Mouse (Mus musculus) forelimb bud, embryonic 11.5 days (tissue): ENCODE results near the gene Cbfa2t2.

Source experiments
- DNase-seq: peaks from one replicate; pipeline ENCODE4 v3.0.0-alpha.2; 2012; ENCODE audit warnings: low read depth, low spot score

The Cbfa2t2 gene

GRCm38 (mm10) chr2:154425522-154425921 lies 10.8 kb upstream of the Cbfa2t2 start:
- no peak for DNase-seq

- no peak for DNase-seq
Observed at GRCm38 (mm10) chr2:154426188-154426904, 9.9 kb upstream of the Cbfa2t2 start.

GRCm38 (mm10) chr2:154426905-154427852 lies 9.1 kb upstream of the Cbfa2t2 start:
- no peak for DNase-seq

GRCm38 (mm10) chr2:154427853-154428360 lies 8.4 kb upstream of the Cbfa2t2 start:
- peak; percentile 67 for DNase-seq

GRCm38 (mm10) chr2:154430566-154430965 lies 5.7 kb upstream of the Cbfa2t2 start:
- no peak for DNase-seq

GRCm38 (mm10) chr2:154432696-154433095 lies 3.6 kb upstream of the Cbfa2t2 start:
- DNase-seq: no peak

- DNase-seq: no peak
Observed at GRCm38 (mm10) chr2:154433391-154433790, 2.9 kb upstream of the Cbfa2t2 start.

- no peak for DNase-seq
Observed at GRCm38 (mm10) chr2:154434690-154435089, 1.6 kb upstream of the Cbfa2t2 start.

GRCm38 (mm10) chr2:154436076-154436457 lies 214 bp upstream of the Cbfa2t2 start:
- DNase-seq: peak; percentile 97

- no peak for DNase-seq
Observed at GRCm38 (mm10) chr2:154437191-154437527, 878 bp downstream of the Cbfa2t2 start.

- DNase-seq: no peak
Observed at GRCm38 (mm10) chr2:154440453-154440852, 4.2 kb downstream of the Cbfa2t2 start.

GRCm38 (mm10) chr2:154447821-154448220 lies 11.5 kb downstream of the Cbfa2t2 start:
- DNase-seq: no peak

GRCm38 (mm10) chr2:154448633-154449032 lies 12.4 kb downstream of the Cbfa2t2 start:
- DNase-seq: no peak

GRCm38 (mm10) chr2:154452951-154453350 lies 16.7 kb downstream of the Cbfa2t2 start:
- no peak for DNase-seq

GRCm38 (mm10) chr2:154454099-154454498 lies 17.8 kb downstream of the Cbfa2t2 start:
- no peak for DNase-seq

- DNase-seq: peak; percentile 71
Observed at GRCm38 (mm10) chr2:154454605-154455004, 18.3 kb downstream of the Cbfa2t2 start.

- peak; percentile 12 for DNase-seq
Observed at GRCm38 (mm10) chr2:154455776-154456175, 19.5 kb downstream of the Cbfa2t2 start.

GRCm38 (mm10) chr2:154456621-154457020 lies 20.3 kb downstream of the Cbfa2t2 start:
- no peak for DNase-seq

- DNase-seq: no peak
Observed at GRCm38 (mm10) chr2:154459262-154459661, 23.0 kb downstream of the Cbfa2t2 start.

GRCm38 (mm10) chr2:154459851-154460250 lies 23.6 kb downstream of the Cbfa2t2 start:
- peak; percentile 71 for DNase-seq

- DNase-seq: no peak
Observed at GRCm38 (mm10) chr2:154463621-154464198, 27.4 kb downstream of the Cbfa2t2 start.

- DNase-seq: peak; percentile 61
Observed at GRCm38 (mm10) chr2:154465914-154466335, 29.6 kb downstream of the Cbfa2t2 start.
